Mouse (Mus musculus) macrophage (primary cell): ENCODE measurements around the gene Rora. TPM values are rescaled to one million over a fixed set of nuclear protein-coding genes. Genes with fewer than 3 reads are reported as not detected.
A peak's percentile ranks its signal among the peaks of the same experiment; 100 is the strongest.

Source experiments
- H3K27ac ChIP-seq: fragments of 350-480 bp; formaldehyde crosslinking; 2 replicates; pipeline ENCODE4 v1.9.0; 2021
- H3K36me3 ChIP-seq: fragments of 350-480 bp; formaldehyde crosslinking; 2 replicates; pipeline ENCODE4 v1.9.0; 2021; ENCODE audit errors: inconsistent target
- H3K4me3 ChIP-seq: fragments of 350-480 bp; formaldehyde crosslinking; 2 replicates; pipeline ENCODE4 v1.9.0; 2021; ENCODE audit errors: inconsistent target
- H3K79me2 ChIP-seq: fragments of 350-480 bp; formaldehyde crosslinking; 2 replicates; pipeline ENCODE4 v1.9.0; 2021; ENCODE audit errors: inconsistent target
- WGBS: methylation state at CpG from one replicate; pipeline ENCODE4 v1.1.7; 2026; ENCODE audit warnings: inconsistent platforms; ENCODE audit not compliant: missing documents; 5-methylcytosine and 5-hydroxymethylcytosine counted together
- polyA plus RNA-seq: library from polyadenylated mRNA; stranded (reverse); fragments of 250-400 nt; gene quantifications from 3 replicates; pipeline ENCODE4 v1.2.4, GENCODE M21; 2018; ENCODE audit warnings: inconsistent platforms

Gene Rora
- polyA plus RNA-seq, 1 experiment from 2014 or later: 4.5 TPM

DNA sequence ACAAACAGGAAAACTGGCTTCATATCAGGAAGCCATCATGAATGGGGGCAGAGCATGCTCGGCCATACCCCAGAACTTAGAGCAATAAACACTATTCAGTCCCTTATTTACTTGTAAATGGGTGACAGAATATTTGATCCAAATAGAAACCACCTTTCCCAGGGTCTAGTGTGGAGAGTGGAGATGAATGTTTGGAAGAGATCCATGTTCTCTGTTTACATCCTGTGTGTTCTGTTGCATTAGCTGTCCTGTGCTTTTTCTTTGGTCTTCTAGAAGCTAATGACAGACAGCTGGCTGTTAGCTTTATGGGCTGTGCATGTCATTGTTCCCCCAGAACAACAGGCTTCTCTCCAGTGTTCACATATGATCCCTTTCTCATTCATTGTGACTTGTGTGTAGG lies 731.3 kb downstream of the Rora start:
- H3K36me3 ChIP-seq: no peaks in the 10 kb centered on the region
- no peak overlapping the region for H3K4me3 ChIP-seq
- WGBS: 100% methylated on average over 1 of the region's 1 CpGs
- no peaks in the 10 kb centered on the region for H3K79me2 ChIP-seq
- H3K27ac ChIP-seq: no peak overlapping the region

DNA sequence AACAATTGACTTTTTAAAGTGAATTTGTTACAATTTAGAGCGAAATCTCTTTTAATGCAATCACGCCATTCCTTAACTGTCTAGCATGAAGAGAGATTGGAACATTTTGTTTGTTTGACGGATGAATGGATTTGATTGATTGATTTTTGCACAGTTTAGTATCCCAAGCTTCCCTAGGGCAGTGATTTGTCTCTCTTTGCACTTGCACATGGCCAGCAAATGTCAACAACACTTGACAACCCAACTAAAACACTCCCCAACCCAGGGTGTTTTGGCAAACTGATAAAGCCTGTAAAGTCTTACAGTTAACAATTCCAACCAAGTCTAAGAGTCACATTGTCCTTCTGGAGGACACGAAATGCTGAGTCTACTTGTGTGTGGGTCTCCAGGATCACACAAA lies 733.7 kb downstream of the Rora start:
- 95% methylated on average over 4 of the region's 4 CpGs for WGBS
- H3K36me3 ChIP-seq: no peaks in the 10 kb centered on the region
- H3K79me2 ChIP-seq: no peaks in the 10 kb centered on the region
- H3K27ac ChIP-seq: no peak overlapping the region
- no peak overlapping the region for H3K4me3 ChIP-seq

DNA sequence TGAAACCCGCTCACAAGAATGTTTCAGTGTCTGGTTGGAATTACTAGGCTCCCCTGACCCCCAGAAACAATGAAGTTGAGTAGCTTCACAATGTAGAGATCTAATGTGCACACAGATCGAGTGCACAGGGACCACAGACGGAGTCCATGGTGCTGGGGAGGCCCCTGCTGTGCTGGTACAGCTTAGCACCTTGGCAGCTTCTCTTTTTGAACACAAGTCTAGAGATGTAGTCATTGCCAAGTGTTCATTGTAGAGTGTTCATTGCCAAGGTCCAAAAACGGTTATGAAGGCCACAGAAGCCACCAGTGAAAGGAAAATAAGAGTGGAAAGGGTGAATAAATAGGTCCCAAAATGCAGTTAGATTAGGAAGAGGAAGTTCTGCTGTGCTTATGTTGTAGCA lies 737.0 kb downstream of the Rora start:
- WGBS: 71% methylated on average over 4 of the region's 4 CpGs
- H3K79me2 ChIP-seq: no peaks in the 10 kb centered on the region
- no peak overlapping the region for H3K4me3 ChIP-seq
- no peak overlapping the region for H3K27ac ChIP-seq
- H3K36me3 ChIP-seq: no peaks in the 10 kb centered on the region

DNA sequence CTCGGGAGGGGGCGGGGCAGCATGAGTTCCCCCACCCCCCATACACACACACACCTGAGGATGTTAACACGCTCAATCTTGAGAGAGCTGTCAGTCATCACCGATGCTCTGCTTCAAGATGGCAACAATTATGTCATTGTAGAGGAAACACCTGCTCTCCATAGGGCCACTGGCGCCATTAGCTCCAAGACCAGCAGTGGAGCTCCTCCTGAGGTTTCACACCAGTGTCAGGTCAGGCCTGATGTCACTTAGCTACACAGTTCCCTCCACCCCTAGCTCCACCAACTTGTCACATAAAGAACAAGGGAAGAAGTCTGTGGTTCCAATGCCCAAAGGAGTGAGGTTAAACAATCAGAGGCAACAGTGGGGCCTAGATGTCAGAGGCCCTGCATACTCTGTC lies 740.6 kb downstream of the Rora start:
- H3K4me3 ChIP-seq: no peak overlapping the region
- H3K79me2 ChIP-seq: no peaks in the 10 kb centered on the region
- no peaks in the 10 kb centered on the region for H3K36me3 ChIP-seq
- WGBS: 83% methylated on average over 5 of the region's 5 CpGs
- no peak overlapping the region for H3K27ac ChIP-seq

DNA sequence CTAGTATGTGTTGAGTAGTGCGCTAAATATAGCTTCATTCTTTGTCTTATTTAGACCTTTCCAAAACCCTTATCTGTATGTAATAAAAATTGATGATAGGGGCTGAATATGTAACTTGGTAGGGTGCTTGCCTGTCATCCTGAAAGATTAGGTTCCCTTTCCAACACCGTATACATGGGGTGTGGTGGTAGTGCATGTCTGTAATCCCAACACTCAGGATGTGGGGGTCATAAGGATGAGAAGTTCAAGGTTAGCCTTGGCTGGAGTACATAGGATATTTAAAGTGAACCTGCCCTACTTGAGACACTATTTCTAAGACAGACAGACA lies 743.8 kb downstream of the Rora start:
- WGBS: 73% methylated on average over 2 of the region's 2 CpGs
- H3K36me3 ChIP-seq: no peaks in the 10 kb centered on the region
- H3K4me3 ChIP-seq: peak overlapping the region; percentile 89; the same call in 1 of the 2 replicates
- no peak overlapping the region for H3K27ac ChIP-seq
- H3K79me2 ChIP-seq: no peaks in the 10 kb centered on the region

DNA sequence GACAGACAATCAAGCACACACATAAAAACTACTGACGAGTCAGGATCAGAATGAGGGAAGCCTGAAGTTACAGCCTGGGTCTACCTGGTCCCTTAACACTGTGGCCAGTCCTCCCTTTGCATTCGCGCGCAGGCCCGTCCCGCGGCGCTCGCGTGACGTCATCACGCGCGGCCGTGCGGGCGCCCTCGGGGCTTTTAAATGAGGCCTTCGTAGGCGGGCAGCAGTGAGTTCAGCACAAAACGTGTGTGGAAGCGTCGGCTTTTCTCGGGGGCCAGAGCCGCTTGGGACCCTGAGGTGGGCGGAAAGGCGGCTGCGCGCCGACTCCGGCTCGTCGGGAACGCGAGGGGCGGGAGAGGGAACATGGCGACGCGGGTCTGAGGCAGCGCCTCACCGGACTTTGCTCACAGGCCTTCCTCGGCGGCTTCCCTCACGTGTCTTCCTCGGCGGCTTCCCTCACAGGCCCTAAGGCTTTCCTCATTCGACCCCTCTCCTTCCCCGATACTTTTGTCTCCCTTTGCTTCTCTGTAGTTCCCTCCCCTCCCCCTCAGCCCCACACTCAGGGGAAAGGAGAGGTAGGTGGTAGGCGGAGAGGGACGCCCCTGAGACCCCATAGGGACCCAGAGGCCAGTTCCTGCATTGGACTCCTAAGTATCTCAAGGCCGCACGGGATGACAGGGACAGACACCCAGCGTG lies 744.3 kb downstream of the Rora start, which contains the start of gene Ice2:
Ice2 (plus strand) TSS at position 147 of the 693 bp plus-strand sequence.
- Histone ChIP-seq H3K79me2 (no peaks in the 10 kb centered on the region), H3K36me3 (no peaks in the 10 kb centered on the region), H3K4me3 (peak within 1 kb of the TSS; percentile 89), H3K27ac (peak within 1 kb of the TSS; percentile 55)
- 1% methylated on average over 53 of the region's 53 CpGs for WGBS

DNA sequence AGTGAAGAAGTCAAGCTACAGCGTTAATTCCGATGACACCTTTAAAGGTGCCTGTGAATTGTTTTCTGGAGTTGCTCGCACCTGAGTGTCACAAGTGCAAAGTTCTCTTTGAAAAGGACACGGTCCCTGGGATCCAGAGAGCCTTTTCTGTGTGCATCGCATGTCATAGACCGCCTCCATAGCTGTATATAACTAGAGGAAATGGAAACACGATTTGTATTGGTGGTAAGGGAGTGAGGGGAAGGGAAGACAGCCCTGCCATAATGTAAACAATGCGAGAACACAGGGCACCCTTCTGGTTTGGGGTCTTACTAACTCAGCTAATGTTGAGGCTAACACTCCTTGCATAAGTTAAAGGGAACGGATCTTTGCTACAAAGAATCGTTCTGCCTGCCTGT lies 744.9 kb downstream of the Rora start:
- H3K36me3 ChIP-seq: no peaks in the 10 kb centered on the region
- 8% methylated on average over 9 of the region's 10 CpGs for WGBS
- peak overlapping the region; percentile 89 for H3K4me3 ChIP-seq
- no peaks in the 10 kb centered on the region for H3K79me2 ChIP-seq
- H3K27ac ChIP-seq: peak overlapping the region; percentile 55

DNA sequence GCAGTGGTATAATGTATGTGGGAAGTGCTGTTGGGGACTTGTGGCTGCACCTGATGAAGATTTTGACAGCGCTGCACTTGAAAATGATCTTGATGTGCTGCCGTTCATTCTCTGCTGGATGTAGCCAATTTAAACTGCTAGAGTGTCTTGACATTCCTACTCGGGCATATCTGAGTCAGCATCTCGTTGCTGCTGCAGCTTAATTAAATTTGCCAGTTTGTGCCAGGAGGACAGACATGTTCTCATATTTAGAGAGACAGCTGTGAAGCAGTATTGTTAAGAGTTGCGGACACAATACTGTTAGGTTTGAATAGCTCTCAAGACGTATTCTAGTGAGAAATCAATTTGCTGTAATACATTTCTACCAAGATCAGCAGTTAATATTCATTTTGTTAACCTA lies 751.1 kb downstream of the Rora start:
- Histone ChIP-seq H3K27ac (no peak overlapping the region), H3K79me2 (no peaks in the 10 kb centered on the region), H3K36me3 (no peaks in the 10 kb centered on the region; the same call in 1 of the 2 replicates), H3K4me3 (no peak overlapping the region)
- 94% methylated on average over 6 of the region's 6 CpGs for WGBS

DNA sequence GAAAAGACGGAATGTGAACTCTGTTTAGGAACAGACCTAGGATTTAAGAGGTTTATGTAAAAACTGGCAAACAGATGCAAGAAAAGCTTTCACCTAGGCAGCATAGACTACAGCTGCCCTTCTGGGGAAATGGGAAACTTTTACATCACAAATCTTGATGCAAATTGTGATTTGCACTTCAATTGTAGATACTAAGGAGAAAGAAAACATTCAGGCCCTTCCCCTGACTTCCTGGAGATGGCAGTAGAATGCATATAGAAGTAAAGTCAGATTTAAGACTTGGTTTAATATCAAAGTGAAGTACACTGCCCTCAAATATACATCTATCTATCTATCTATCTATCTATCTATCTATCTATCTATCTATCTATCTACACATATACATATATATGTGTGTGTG lies 765.9 kb downstream of the Rora start:
- Histone ChIP-seq H3K36me3 (peaks cover 46% of the 10 kb centered on the region), H3K79me2 (no peaks in the 10 kb centered on the region), H3K4me3 (no peak overlapping the region), H3K27ac (no peak overlapping the region)
- WGBS: 100% methylated on average over 1 of the region's 1 CpGs

DNA sequence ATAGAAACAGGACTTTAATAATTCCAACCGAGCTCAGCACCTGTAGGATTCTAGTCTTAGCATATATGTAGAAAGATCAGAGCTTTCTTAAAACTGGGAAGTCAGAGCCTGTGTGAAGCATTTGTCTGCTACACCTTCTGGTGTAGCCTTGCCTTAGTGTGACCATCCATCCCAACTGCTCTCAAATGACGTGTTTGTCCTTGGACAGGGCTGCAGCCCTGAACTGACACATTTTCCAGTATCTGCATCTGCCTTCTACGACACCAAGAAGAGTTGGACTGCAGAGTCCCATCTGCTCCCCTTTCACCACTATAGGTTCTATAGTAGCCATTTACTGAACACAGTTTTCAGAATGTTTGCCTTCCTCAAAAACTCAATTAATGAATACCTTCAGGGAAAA lies 776.9 kb downstream of the Rora start:
- H3K4me3 ChIP-seq: no peak overlapping the region
- WGBS: 84% methylated on average over 3 of the region's 3 CpGs
- H3K36me3 ChIP-seq: peaks cover 32% of the 10 kb centered on the region
- H3K27ac ChIP-seq: no peak overlapping the region
- H3K79me2 ChIP-seq: no peaks in the 10 kb centered on the region

DNA sequence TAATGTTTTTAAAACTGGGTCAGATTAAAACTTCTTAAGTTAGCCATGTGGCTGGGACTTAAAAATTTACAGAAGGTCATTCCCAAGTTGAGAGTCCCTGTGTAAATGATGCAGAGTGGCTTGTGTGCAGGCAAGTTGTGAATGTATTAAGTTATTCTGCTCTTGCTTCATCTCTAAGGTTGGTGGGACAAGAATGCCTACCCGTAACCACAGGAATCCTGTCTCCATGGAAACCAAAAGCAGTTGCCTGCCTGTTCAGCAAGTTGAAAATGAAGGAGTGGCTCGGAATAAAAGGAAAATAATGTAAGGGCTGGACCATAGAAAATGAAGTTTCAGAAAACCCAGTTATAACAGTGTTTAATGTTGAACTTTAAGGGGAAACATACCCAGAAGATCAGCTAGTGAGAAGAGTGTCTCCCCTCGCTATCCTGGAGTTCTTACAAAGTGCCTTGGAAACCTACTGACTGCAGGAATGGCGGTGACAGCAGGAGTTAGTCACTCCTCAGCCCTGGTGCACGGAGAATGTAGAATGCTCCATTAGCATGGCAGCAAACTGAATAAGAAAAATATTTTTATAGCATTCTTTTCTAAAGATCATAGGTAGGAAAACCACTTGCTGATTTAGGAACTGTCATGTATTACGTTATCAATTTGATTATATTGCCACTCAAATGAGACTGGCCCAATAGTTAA lies 778.4 kb downstream of the Rora start:
- 90% methylated on average over 6 of the region's 6 CpGs for WGBS
- Histone ChIP-seq H3K36me3 (peaks cover 24% of the 10 kb centered on the region; the same call in 1 of the 2 replicates), H3K27ac (no peak overlapping the region), H3K4me3 (no peak overlapping the region), H3K79me2 (no peaks in the 10 kb centered on the region)

DNA sequence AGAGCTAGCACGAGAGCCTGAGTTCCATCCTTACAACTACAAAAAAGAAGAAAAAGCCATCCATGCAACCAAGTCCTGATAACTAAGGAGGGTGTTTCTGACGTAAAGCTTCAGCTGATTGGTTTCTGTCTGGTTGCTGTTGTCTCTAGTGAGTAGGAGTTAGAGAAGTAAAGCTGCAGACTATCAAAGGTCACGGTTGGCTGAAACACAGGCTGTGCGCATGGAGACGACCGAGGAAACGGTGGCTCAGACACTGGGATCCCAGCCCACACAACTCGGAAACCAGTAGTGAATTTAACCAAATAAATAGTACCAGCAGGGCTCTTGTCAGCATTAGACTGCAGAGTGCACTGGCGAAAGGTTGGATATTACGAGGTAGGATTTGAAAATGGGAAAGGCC lies 781.6 kb downstream of the Rora start:
- Histone ChIP-seq H3K79me2 (no peaks in the 10 kb centered on the region), H3K27ac (no peak overlapping the region), H3K36me3 (0 out of 2 replicates have a peak, but pooled peaks cover 4% of the 10 kb centered on the region), H3K4me3 (no peak overlapping the region)
- 96% methylated on average over 10 of the region's 10 CpGs for WGBS

DNA sequence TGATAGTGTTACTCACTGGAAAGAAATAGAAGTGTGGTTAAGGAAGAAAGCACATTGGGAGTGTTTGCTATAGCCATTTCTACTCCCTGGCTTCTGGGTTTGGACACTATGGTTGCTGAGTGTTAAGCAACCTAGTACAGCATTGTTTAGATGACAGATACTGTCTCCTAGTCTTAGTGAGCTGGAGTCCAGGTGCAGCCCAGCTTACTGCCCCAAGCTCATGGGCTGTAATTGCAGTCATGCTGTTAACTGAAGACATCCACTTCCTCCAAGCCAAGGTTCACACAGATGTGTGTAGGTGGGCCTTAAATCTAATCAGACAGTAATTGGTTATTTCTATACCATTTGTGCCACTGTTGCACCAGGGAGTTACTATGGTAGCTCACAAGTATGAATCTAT lies 782.1 kb downstream of the Rora start:
- Histone ChIP-seq H3K79me2 (no peaks in the 10 kb centered on the region), H3K27ac (no peak overlapping the region), H3K4me3 (no peak overlapping the region), H3K36me3 (0 out of 2 replicates have a peak, but pooled peaks cover under 1% of the 10 kb centered on the region)
